Mouse (Mus musculus) gastrocnemius, adult 2 months (tissue): ENCODE measurements around the gene Gpc3. TPM values are rescaled to one million over a fixed set of nuclear protein-coding genes. Genes with fewer than 3 reads are reported as not detected.
A peak's percentile ranks its signal among the peaks of the same experiment; 100 is the strongest.

Experiments used
- DNase-seq: peaks from one replicate; pipeline ENCODE4 v3.0.0; 2022
- H3K27ac ChIP-seq: fragments of 200-600 bp; 2 replicates; pipeline ENCODE4 v1.8.1; 2022; ENCODE audit warnings: mild to moderate bottlenecking
- H3K4me3 ChIP-seq: fragments of 200-600 bp; 2 replicates; pipeline ENCODE4 v1.8.1; 2022; ENCODE audit warnings: mild to moderate bottlenecking, moderate library complexity
- CTCF ChIP-seq: fragments of 200-600 bp; IDR thresholded peaks from 2 replicates; pipeline ENCODE4 v1.8.1; 2022; ENCODE audit warnings: antibody characterized with exemption, mild to moderate bottlenecking, moderate library complexity
- intact Hi-C: fragments of 180-260 bp; cut with DNase I; formaldehyde crosslinking; loops from one replicate; pipeline ENCODE4 v1.15.1; 2025
- long read RNA-seq, 2 experiments: library from polyadenylated mRNA; stranded (forward); transcript quantifications; one replicate each; pipeline ENCODE4 v2.0.0; 2021
- total RNA-seq, 2 experiments: library from RNA; stranded (reverse); gene quantifications; 2 replicates each; pipeline ENCODE4 v1.2.3; 2021

Gene Gpc3
- total RNA-seq = 1 to 10 TPM; 4.9 to 7.6 TPM
- long read RNA-seq, experiment 1, partial matches to known transcripts = 0 of 2 reads
- long read RNA-seq, experiment 1, other reads (novel, unspliced or antisense) = 0 of 2 reads
- long read RNA-seq, experiment 2, partial matches to known transcripts = 0 of 2 reads
- long read RNA-seq, experiment 2, other reads (novel, unspliced or antisense) = 0 of 2 reads

- no peak for TF ChIP-seq CTCF
- H3K27ac ChIP-seq = no peak within 1 kb of the TSS
- DNase-seq = peak; percentile 73
- peak within 1 kb of the TSS; percentile 68 for H3K4me3 ChIP-seq
- intact Hi-C loops = no loop called here
These were observed at the start of gene Gpc3 for GRCm38 (mm10) chrX:52613328-52614030. Gene Gpc3 (minus strand): TSS chrX:52613950.

GRCm38 (mm10) chrX:52651975-52652374 is 38.2 kb upstream of the Gpc3 start:
- no peak for DNase-seq
- intact Hi-C loops = loop anchor here (2.0 kb wide), 1 partner anchor 199 kb away; no protein-coding TSS in a partner anchor
- TF ChIP-seq CTCF = peak; percentile 59
- Histone ChIP-seq H3K27ac (no peak overlapping the region), H3K4me3 (no peak overlapping the region)

GRCm38 (mm10) chrX:52651472-52651948 is 37.8 kb upstream of the Gpc3 start:
- TF ChIP-seq CTCF = no peak
- intact Hi-C loops = no loop called here
- H3K4me3 ChIP-seq = no peak overlapping the region
- no peak overlapping the region for H3K27ac ChIP-seq
- DNase-seq = no peak

- Histone ChIP-seq H3K27ac (no peak overlapping the region), H3K4me3 (no peak overlapping the region)
- no peak for DNase-seq
- intact Hi-C loops = no loop called here
- no peak for TF ChIP-seq CTCF
These were observed 35.4 kb upstream of the Gpc3 start for GRCm38 (mm10) chrX:52648910-52649785.

GRCm38 (mm10) chrX:52644393-52644792 is 30.6 kb upstream of the Gpc3 start:
- Histone ChIP-seq H3K4me3 (no peak overlapping the region), H3K27ac (no peak overlapping the region)
- no peak for DNase-seq
- intact Hi-C loops = no loop called here
- no peak for TF ChIP-seq CTCF

GRCm38 (mm10) chrX:52643350-52643749 is 29.6 kb upstream of the Gpc3 start:
- no peak for DNase-seq
- TF ChIP-seq CTCF = no peak
- Histone ChIP-seq H3K27ac (no peak overlapping the region), H3K4me3 (no peak overlapping the region)
- intact Hi-C loops = no loop called here

GRCm38 (mm10) chrX:52642126-52642525 is 28.4 kb upstream of the Gpc3 start:
- TF ChIP-seq CTCF = no peak
- no peak for DNase-seq
- Histone ChIP-seq H3K4me3 (no peak overlapping the region), H3K27ac (no peak overlapping the region)
- intact Hi-C loops = no loop called here

- no peak for DNase-seq
- Histone ChIP-seq H3K27ac (no peak overlapping the region), H3K4me3 (no peak overlapping the region)
- no peak for TF ChIP-seq CTCF
- intact Hi-C loops = no loop called here
These were observed 23.7 kb upstream of the Gpc3 start for GRCm38 (mm10) chrX:52637419-52637818.

GRCm38 (mm10) chrX:52633976-52634375 is 20.2 kb upstream of the Gpc3 start:
- Histone ChIP-seq H3K4me3 (no peak overlapping the region), H3K27ac (no peak overlapping the region)
- no peak for TF ChIP-seq CTCF
- no peak for DNase-seq
- intact Hi-C loops = no loop called here

- no peak overlapping the region for H3K27ac ChIP-seq
- no peak for TF ChIP-seq CTCF
- no peak for DNase-seq
- intact Hi-C loops = no loop called here
- no peak overlapping the region for H3K4me3 ChIP-seq
These were observed 19.1 kb upstream of the Gpc3 start for GRCm38 (mm10) chrX:52632688-52633324.

GRCm38 (mm10) chrX:52626963-52627716 is 13.4 kb upstream of the Gpc3 start:
- intact Hi-C loops = no loop called here
- DNase-seq = no peak
- H3K27ac ChIP-seq = no peak overlapping the region
- H3K4me3 ChIP-seq = no peak overlapping the region
- no peak for TF ChIP-seq CTCF

GRCm38 (mm10) chrX:52617813-52618212 is 4.1 kb upstream of the Gpc3 start:
- no peak for TF ChIP-seq CTCF
- DNase-seq = no peak
- intact Hi-C loops = no loop called here
- Histone ChIP-seq H3K4me3 (no peak overlapping the region), H3K27ac (no peak overlapping the region)
